Mouse (Mus musculus) liver, embryonic 14.5 days (tissue): ENCODE data around the gene Gimap7. TPM values are rescaled to one million over a fixed set of nuclear protein-coding genes. Genes with fewer than 3 reads are reported as not detected.

ENCODE experiments used
- ATAC-seq: fragments of 200-750 bp; cut with Nextera tagmentation; 2 replicates; pipeline ENCODE4 v1.8.0; 2017; ENCODE audit warnings: moderate number of reproducible peaks, mild to moderate bottlenecking, moderate library complexity; ENCODE audit not compliant: insufficient read depth
- DNase-seq, 3 experiments: peaks; one replicate each; pipeline ENCODE4 v3.0.0-alpha.2; 2012 to 2013; ENCODE audit warnings: low read depth in 3 of 3, low spot score in 3 of 3
- H3K27ac ChIP-seq: fragments of 300-500 bp; sonication (generic); 2 replicates; pipeline ENCODE4 v1.5.1; 2014; ENCODE audit warnings: moderate library complexity, mild to moderate bottlenecking, control low read depth, inconsistent platforms
- H3K27me3 ChIP-seq: fragments of 300-500 bp; sonication (generic); 2 replicates; pipeline ENCODE4 v1.6.1; 2014; ENCODE audit warnings: mild to moderate bottlenecking, low read length, moderate library complexity; ENCODE audit not compliant: control insufficient read depth, insufficient read depth
- H3K36me3 ChIP-seq: fragments of 300-500 bp; sonication (generic); replicated peaks from 2 replicates; pipeline ENCODE4 v1.6.1; 2014; ENCODE audit warnings: low read depth; ENCODE audit not compliant: control insufficient read depth, insufficient read depth
- H3K4me1 ChIP-seq, 2 experiments: fragments of 200-500 bp in 1 of 2; fragments of 300-500 bp in 1 of 2; sonication (generic) in 1 of 2; replicated peaks; 2 replicates each; pipeline ENCODE4 v1.6.1; 2012 to 2014; ENCODE audit warnings: antibody characterized with exemption in 1 of 2, inconsistent platforms in 1 of 2, low read length in 1 of 2; ENCODE audit not compliant: control insufficient read depth in 2 of 2, insufficient read depth in 2 of 2
- H3K4me2 ChIP-seq: fragments of 300-500 bp; sonication (generic); 2 replicates; pipeline ENCODE4 v1.6.1; 2014; ENCODE audit warnings: low read depth, mild to moderate bottlenecking, control low read depth, moderate library complexity
- H3K4me3 ChIP-seq, 2 experiments: fragments of 200-500 bp in 1 of 2; fragments of 300-500 bp in 1 of 2; sonication (generic) in 1 of 2; 2 replicates each; pipeline ENCODE4 v1.5.1; 2012 to 2014; ENCODE audit warnings: low read depth in 2 of 2, low read length in 2 of 2, mild to moderate bottlenecking in 2 of 2, control low read depth in 1 of 2, inconsistent platforms in 1 of 2, moderate library complexity in 1 of 2; ENCODE audit not compliant: insufficient read depth in 1 of 2
- H3K9ac ChIP-seq: fragments of 300-500 bp; sonication (generic); replicated peaks from 2 replicates; pipeline ENCODE4 v1.6.1; 2014; ENCODE audit warnings: mild to moderate bottlenecking, control low read depth, moderate library complexity
- H3K9me3 ChIP-seq: fragments of 300-500 bp; sonication (generic); 2 replicates; pipeline ENCODE4 v1.6.1; 2016; ENCODE audit warnings: low read length, mixed read lengths; ENCODE audit not compliant: control insufficient read depth
- CTCF ChIP-seq: IDR thresholded peaks from 2 replicates; pipeline ENCODE4 v1.5.1; 2016; ENCODE audit warnings: antibody characterized with exemption, low read depth, control low read depth
- EP300 ChIP-seq: IDR thresholded peaks from 2 replicates; pipeline ENCODE4 v1.6.1; 2016; ENCODE audit warnings: antibody characterized with exemption, low read depth
- WGBS: fragments of 180-500 bp; shearing (Covaris S2); extraction: QIAGEN DNeasy Blood & Tissue Kit; methylation state at CpG from one replicate; pipeline ENCODE4 v1.1.7; 2014; ENCODE audit not compliant: insufficient replicate concordance; 5-methylcytosine and 5-hydroxymethylcytosine counted together
- polyA plus RNA-seq, 2 experiments: library from polyadenylated mRNA; depleted of rRNA in 1 of 2; stranded (reverse) in 1 of 2; unstranded in 1 of 2; fragments of >200 nt; fragmentation: Nextera tagmentation in 1 of 2; extraction: Ambion mirVana in 1 of 2; gene quantifications; 2 replicates each; pipeline versions ENCODE4 v1.2.1 to v1.2.3; 2012 to 2014

Gimap7 gene
- polyA plus RNA-seq, 2 experiments, result 0.06 to 0.10 TPM

DNA sequence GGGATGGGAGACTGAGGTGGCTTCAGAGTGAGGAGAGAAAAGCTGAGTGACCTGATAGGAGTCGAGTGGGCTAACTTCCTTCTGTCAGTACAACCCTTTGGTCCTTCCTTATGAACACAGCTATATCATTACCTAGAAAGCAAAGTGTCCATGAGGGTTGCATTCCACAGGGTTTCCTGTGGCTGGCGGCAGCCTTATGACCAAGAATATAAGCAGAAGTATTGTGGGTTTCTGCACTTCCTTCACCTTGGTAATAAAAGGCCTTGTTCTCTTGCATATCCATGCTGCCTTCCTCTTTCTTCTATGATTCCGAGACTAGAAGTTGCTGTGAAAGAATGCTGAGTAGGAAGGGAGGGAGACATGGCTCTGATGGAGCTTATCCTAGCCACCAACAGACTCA lies 19.5 kb upstream of the Gimap7 start:
- no peak overlapping the region for H3K4me3 ChIP-seq
- ATAC-seq (no peak), DNase-seq (no peak)
- TF ChIP-seq EP300 (no peak), CTCF (no peak)
- no peaks in the 10 kb centered on the region for H3K27me3 ChIP-seq
- H3K4me1 ChIP-seq, result no peaks in the 10 kb centered on the region; a peak in 1 of 4 replicates
- 12% methylated on average over 3 of the region's 3 CpGs for WGBS
- no peak overlapping the region for H3K4me2 ChIP-seq
- no peaks in the 10 kb centered on the region for H3K9me3 ChIP-seq
- H3K9ac ChIP-seq, result no peak overlapping the region
- no peaks in the 10 kb centered on the region for H3K36me3 ChIP-seq
- no peak overlapping the region for H3K27ac ChIP-seq

DNA sequence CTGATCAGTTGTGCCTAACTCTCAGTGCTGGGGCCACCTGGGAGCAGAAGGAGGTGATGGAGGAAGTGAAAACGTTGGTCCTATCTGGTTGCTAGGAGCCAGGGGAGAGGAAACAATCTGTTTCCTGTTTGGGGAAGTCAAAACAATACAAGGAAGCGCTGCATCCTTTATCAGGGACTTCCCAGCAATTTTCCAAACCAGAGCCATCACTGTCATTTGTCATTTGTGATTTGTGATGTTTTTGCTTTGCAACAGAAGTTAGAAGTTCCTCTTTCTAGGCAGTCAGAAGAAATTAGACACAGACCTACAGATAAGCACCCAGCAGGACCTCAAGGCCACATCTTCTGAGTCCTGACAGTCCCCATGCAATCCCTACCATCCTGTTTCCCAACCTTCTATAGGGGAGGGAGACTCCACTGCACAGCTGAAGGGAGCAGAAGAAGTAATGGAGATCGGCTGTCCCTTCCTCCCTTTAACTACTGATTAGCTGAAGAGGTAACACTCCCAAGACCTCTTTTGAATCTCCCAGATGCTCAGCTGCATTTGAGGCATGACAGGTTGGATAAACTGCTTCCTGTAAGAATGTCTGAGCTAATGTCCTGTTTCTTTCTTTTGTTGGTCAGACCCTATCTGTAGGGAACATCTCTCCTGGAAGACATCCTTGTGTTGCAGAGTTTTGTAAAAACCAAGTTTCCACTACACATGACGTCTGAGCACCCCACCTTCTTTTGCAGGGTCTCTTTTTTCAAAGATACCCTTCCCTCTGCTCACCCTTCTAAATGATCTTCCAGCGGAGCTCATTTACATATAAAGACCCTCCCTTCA lies 18.0 kb upstream of the Gimap7 start:
- WGBS, result 12% methylated on average over 5 of the region's 5 CpGs
- H3K9me3 ChIP-seq, result no peaks in the 10 kb centered on the region
- ATAC-seq, result peak; percentile 55; the same call in 1 of the 2 replicates

GRCm38 (mm10) chr6:48702146-48702545 lies 16.3 kb upstream of the Gimap7 start:
- H3K4me2 ChIP-seq, result no peak overlapping the region
- TF ChIP-seq EP300, result no peak
- no peak for TF ChIP-seq CTCF
- no peaks in the 10 kb centered on the region for H3K27me3 ChIP-seq
- ATAC-seq (no peak), DNase-seq (no peak)
- WGBS, result 67% methylated on average over 7 of the region's 7 CpGs
- H3K27ac ChIP-seq, result no peak overlapping the region
- no peak overlapping the region for H3K4me3 ChIP-seq
- H3K9me3 ChIP-seq, result no peaks in the 10 kb centered on the region
- no peaks in the 10 kb centered on the region for H3K36me3 ChIP-seq
- no peaks in the 10 kb centered on the region; a peak in 1 of 4 replicates for H3K4me1 ChIP-seq
- no peak overlapping the region for H3K9ac ChIP-seq

More for the DNA sequence above, 18.0 kb upstream of the Gimap7 start:
- H3K27me3 ChIP-seq, result no peaks in the 10 kb centered on the region
- no peak overlapping the region for H3K27ac ChIP-seq
- H3K4me2 ChIP-seq, result no peak overlapping the region
- H3K4me1 ChIP-seq, result no peaks in the 10 kb centered on the region; a peak in 1 of 4 replicates
- no peak for DNase-seq
- TF ChIP-seq CTCF (no peak), EP300 (no peak)
- no peak overlapping the region for H3K9ac ChIP-seq
- no peak overlapping the region for H3K4me3 ChIP-seq
- H3K36me3 ChIP-seq, result no peaks in the 10 kb centered on the region

- ATAC-seq, result no peak
- no peaks in the 10 kb centered on the region for H3K9me3 ChIP-seq
- no peak overlapping the region for H3K27ac ChIP-seq
- H3K4me3 ChIP-seq, result no peak overlapping the region
- no peak overlapping the region for H3K4me2 ChIP-seq
- WGBS, result 69% methylated on average over 5 of the region's 5 CpGs
- no peak for TF ChIP-seq CTCF
- no peaks in the 10 kb centered on the region; a peak in 1 of 4 replicates for H3K4me1 ChIP-seq
- no peak for DNase-seq
- H3K27me3 ChIP-seq, result no peaks in the 10 kb centered on the region
- no peaks in the 10 kb centered on the region for H3K36me3 ChIP-seq
- no peak overlapping the region for H3K9ac ChIP-seq
Measured at GRCm38 (mm10) chr6:48702601-48703000, 15.8 kb upstream of the Gimap7 start.

- no peak overlapping the region for H3K4me3 ChIP-seq
- H3K36me3 ChIP-seq, result no peaks in the 10 kb centered on the region
- H3K27ac ChIP-seq, result no peak overlapping the region
- H3K4me2 ChIP-seq, result no peak overlapping the region
- TF ChIP-seq EP300 (no peak), CTCF (no peak)
- H3K9me3 ChIP-seq, result no peaks in the 10 kb centered on the region
- ATAC-seq, result no peak
- no peak for DNase-seq
- H3K4me1 ChIP-seq, result peaks cover 0 to 2% of the 10 kb centered on the region in 2 experiments; a peak in 1 of 4 replicates
- H3K27me3 ChIP-seq, result no peaks in the 10 kb centered on the region
- no peak overlapping the region for H3K9ac ChIP-seq
Measured at GRCm38 (mm10) chr6:48704146-48704545, 14.3 kb upstream of the Gimap7 start.
